Mouse (Mus musculus) heart, embryonic 13.5 days (tissue): ENCODE data around the gene Aass. TPM values are rescaled to one million over a fixed set of nuclear protein-coding genes. Genes with fewer than 3 reads are reported as not detected.
"Not testable (repeated sequence)": the region's sequence is repeated elsewhere in the genome, so short reads cannot be mapped to it uniquely, and the experiment has no call there.

Experiments
- ATAC-seq: fragments of 200-750 bp; cut with Nextera tagmentation; 2 replicates; pipeline ENCODE4 v1.8.0; 2017; ENCODE audit warnings: moderate TSS enrichment; ENCODE audit not compliant: insufficient number of reproducible peaks, low FRiP score, low TSS enrichment; ENCODE audit errors: extremely low read depth
- H3K27ac ChIP-seq: fragments of 300-500 bp; sonication (generic); replicated peaks from 2 replicates; pipeline ENCODE4 v1.5.1; 2015; ENCODE audit warnings: moderate library complexity, mild to moderate bottlenecking, inconsistent platforms
- H3K27me3 ChIP-seq: fragments of 300-500 bp; sonication (generic); replicated peaks from 2 replicates; pipeline ENCODE4 v1.6.1; 2015; ENCODE audit warnings: mild to moderate bottlenecking, inconsistent platforms
- H3K36me3 ChIP-seq: fragments of 300-500 bp; sonication (generic); 2 replicates; pipeline ENCODE4 v1.6.1; 2015; ENCODE audit warnings: mild to moderate bottlenecking, inconsistent platforms
- H3K4me1 ChIP-seq: fragments of 300-500 bp; sonication (generic); 2 replicates; pipeline ENCODE4 v1.6.1; 2015; ENCODE audit warnings: inconsistent platforms
- H3K4me2 ChIP-seq: fragments of 300-500 bp; sonication (generic); 2 replicates; pipeline ENCODE4 v1.6.1; 2015; ENCODE audit warnings: inconsistent platforms, mild to moderate bottlenecking, moderate library complexity
- H3K4me3 ChIP-seq: fragments of 300-500 bp; sonication (generic); 2 replicates; pipeline ENCODE4 v1.5.1; 2015; ENCODE audit warnings: moderate library complexity, mild to moderate bottlenecking, inconsistent platforms
- H3K9ac ChIP-seq: fragments of 300-500 bp; sonication (generic); 2 replicates; pipeline ENCODE4 v1.6.1; 2015; ENCODE audit warnings: inconsistent platforms, mild to moderate bottlenecking, moderate library complexity
- H3K9me3 ChIP-seq: fragments of 300-500 bp; sonication (generic); 2 replicates; pipeline ENCODE4 v1.6.1; 2016; ENCODE audit warnings: inconsistent platforms
- WGBS: fragments of 180-500 bp; shearing (Covaris S2); methylation state at CpG from one replicate; pipeline ENCODE4 v1.1.7; 2015; ENCODE audit warnings: mixed read lengths; 5-methylcytosine and 5-hydroxymethylcytosine counted together
- polyA plus RNA-seq: library from polyadenylated mRNA; unstranded; fragments of >200 nt; fragmentation: Nextera tagmentation; extraction: Ambion mirVana; gene quantifications from 2 replicates; pipeline ENCODE4 v1.2.1, GENCODE M21; 2015

The Aass gene
- 0.66 and 1.9 TPM in 2 replicates for polyA plus RNA-seq

DNA sequence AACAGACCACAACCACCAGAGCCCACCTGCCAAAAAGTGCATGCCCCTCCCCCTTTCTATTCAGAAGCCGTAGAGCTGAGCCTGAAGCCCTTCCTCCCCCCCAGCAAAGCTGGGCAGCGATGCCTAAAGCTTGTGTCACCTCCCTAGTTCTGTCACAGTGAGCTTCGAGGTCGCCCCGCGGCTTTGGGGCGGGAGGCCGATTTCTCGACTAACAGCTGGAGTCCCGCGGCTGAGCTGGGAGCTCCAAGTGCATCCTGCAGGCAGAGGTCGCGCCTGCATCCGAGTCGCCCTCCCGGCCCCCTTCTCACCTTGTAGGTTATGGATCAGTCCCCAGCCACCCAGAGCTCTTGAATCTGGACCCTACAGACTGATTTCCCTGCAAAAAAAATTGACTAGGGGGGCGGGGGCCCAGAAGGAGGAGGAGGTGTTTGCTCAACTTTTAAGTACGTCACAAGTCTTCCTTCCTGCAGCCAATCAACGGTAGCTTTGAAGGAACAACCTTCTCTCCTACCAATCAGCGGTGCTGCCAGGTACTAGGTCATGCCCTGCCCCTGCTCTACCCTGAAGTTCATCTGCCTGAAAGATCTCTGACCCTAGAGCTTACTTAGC, at the start of gene Aass:
Aass (minus strand) TSS at position 414 of the 609 bp plus-strand sequence.
- Histone ChIP-seq H3K4me1 (peaks cover 10% of the 10 kb centered on the region), H3K36me3 (no peaks in the 10 kb centered on the region), H3K27ac (no peak within 1 kb of the TSS), H3K9ac (peak within 1 kb of the TSS; percentile 72), H3K9me3 (no peaks in the 10 kb centered on the region), H3K4me2 (peak within 1 kb of the TSS; percentile 83), H3K27me3 (peaks cover 16% of the 10 kb centered on the region; the same call in 1 of the 2 replicates), H3K4me3 (peak within 1 kb of the TSS; percentile 55)
- WGBS: under 1% methylated on average over 20 of the region's 20 CpGs
- no peak for ATAC-seq

DNA sequence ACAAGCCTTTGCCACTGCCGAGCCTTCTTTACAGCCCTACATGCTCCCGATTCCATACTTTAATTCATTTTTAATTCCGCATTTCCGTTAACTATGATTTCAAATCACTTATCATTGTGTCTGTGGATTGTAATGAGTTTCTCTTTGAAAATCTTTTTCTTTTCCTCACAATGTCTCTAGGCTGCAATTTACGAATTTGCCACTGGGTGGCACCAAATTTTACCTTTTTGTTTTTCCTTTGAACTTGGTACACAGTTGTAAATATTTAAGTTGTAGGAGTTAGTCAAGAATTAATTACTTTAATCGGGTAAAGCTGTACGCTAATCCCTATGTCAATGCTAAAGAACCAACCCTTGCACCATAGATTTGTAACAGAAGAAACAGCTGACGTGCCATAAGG, 47.3 kb upstream of the Aass start:
- H3K36me3 ChIP-seq: no peaks in the 10 kb centered on the region
- no peaks in the 10 kb centered on the region for H3K9me3 ChIP-seq
- no peaks in the 10 kb centered on the region for H3K27me3 ChIP-seq
- no peak for ATAC-seq
- WGBS: 19% methylated on average over 8 of the region's 8 CpGs
- no peak overlapping the region for H3K9ac ChIP-seq
- no peak overlapping the region for H3K27ac ChIP-seq
- H3K4me2 ChIP-seq: peak overlapping the region; percentile 46
- H3K4me1 ChIP-seq: no peaks in the 10 kb centered on the region
- H3K4me3 ChIP-seq: 0 out of 2 replicates have a peak overlapping the region, but pooled peaks have one; percentile 23

DNA sequence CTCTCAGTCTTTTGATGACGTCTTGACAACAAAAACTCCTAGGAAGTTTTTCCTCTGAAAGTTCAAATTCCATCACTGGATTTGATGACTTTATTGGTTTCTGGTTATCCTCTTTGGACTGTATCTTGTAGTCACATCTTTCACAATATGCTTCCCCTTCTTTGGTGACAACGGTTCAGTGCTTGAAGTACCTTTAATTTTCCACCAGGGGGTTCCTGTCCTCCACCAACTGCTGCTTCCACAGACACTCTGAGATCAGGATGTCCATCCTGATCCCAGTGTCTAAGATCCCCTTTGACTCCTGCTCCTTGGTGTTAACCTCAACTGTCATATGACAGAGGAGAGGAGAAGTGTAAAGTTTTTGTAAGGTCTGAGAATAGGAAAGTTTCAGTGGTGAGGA, 31.0 kb upstream of the Aass start:
- H3K27ac ChIP-seq, H3K9me3 ChIP-seq, H3K27me3 ChIP-seq, H3K36me3 ChIP-seq, H3K4me3 ChIP-seq, H3K9ac ChIP-seq, H3K4me2 ChIP-seq, ATAC-seq, H3K4me1 ChIP-seq: not testable (repeated sequence)
- 34% methylated on average over 2 of the region's 2 CpGs for WGBS

DNA sequence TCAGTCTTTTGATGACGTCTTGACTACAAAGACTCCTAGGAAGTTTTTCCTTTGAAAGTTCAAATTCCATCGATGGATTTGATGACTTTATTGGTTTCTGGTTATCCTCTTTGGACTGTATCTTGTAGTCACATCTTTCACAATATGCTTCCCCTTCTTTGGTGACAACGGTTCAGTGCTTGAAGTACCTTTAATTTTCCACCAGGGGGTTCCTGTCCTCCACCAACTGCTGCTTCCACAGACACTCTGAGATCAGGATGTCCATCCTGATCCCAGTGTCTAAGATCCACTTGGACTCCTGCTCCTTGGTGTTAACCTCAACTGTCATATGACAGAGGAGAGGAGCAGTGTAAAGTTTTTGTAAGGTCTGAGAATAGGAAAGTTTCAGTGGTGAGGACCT, 23.6 kb upstream of the Aass start:
- not testable (repeated sequence) for H3K9ac ChIP-seq, H3K4me1 ChIP-seq, H3K9me3 ChIP-seq, ATAC-seq, H3K4me3 ChIP-seq, H3K27ac ChIP-seq, H3K4me2 ChIP-seq, H3K27me3 ChIP-seq, H3K36me3 ChIP-seq
- 57% methylated on average over 3 of the region's 3 CpGs for WGBS

DNA sequence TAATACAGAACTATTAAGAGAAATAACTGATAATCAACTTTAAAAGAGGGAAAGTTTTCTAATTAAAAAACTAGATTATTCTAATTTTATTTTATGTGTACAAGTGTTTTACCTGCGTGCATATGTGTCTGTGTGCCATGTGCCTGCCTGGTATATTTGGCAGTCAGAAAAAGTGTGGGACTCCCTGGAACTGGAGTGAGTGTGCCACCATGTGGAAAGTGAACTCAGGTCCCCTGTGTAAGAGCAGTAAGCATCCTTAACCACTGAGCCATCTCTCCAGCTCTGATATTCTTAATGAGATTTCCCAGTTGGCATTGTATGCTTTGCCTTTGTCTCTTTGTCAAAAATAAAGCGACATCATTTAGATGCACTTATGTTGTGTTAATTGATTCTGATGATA, 20.3 kb upstream of the Aass start:
- ATAC-seq: no peak
- Histone ChIP-seq H3K36me3 (no peaks in the 10 kb centered on the region), H3K9me3 (no peaks in the 10 kb centered on the region), H3K27me3 (no peaks in the 10 kb centered on the region), H3K9ac (no peak overlapping the region), H3K27ac (no peak overlapping the region), H3K4me2 (no peak overlapping the region), H3K4me1 (no peaks in the 10 kb centered on the region), H3K4me3 (no peak overlapping the region)
- 83% methylated on average over 2 of the region's 2 CpGs for WGBS

DNA sequence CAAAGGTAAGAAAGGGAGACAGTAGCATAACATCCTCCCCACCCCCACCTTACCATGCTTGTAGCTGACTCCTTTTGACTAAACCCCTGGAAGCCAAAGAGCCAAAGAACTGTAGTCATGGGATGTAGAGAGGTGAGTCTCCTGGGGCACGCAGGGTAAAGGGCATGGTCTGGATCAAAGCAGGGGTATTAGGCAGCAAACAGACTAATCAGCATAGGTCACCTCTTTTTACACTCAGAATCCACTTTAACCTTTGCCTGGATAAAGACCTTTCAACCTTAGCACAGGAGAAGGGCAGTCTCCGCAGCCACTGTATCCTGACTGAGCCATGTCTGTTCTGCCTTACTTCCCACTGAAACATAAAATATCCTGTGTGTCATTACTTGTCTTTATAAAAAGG, 14.4 kb upstream of the Aass start:
- H3K36me3 ChIP-seq: no peaks in the 10 kb centered on the region
- H3K4me1 ChIP-seq: peaks cover 8% of the 10 kb centered on the region; the same call in 1 of the 2 replicates
- H3K9me3 ChIP-seq: no peaks in the 10 kb centered on the region
- H3K4me2 ChIP-seq: no peak overlapping the region
- 66% methylated on average over 2 of the region's 2 CpGs for WGBS
- H3K27me3 ChIP-seq: no peaks in the 10 kb centered on the region
- ATAC-seq: no peak
- H3K4me3 ChIP-seq: no peak overlapping the region
- no peak overlapping the region for H3K27ac ChIP-seq
- H3K9ac ChIP-seq: no peak overlapping the region

DNA sequence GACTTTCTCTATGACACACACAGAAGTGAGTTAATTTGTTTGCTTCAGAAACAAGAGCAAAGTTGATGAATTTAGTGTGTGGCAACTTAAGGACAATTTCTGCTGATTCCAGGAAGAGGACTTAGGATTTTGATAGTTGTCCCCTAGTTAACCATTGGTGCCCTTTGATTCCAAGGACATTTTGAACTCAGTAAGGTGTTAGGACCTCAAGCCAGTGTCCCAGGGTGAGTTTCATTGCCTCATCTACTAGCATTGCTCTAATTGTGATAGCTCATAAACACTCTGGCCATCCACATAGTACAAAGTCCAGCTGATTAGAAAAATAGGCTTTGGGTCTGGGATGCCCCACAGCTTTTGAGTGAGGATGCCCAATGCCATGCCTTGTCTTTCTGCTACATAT, 11.2 kb upstream of the Aass start:
- no peaks in the 10 kb centered on the region for H3K27me3 ChIP-seq
- no peak overlapping the region for H3K27ac ChIP-seq
- H3K9ac ChIP-seq: no peak overlapping the region
- H3K4me3 ChIP-seq: no peak overlapping the region
- H3K9me3 ChIP-seq: no peaks in the 10 kb centered on the region
- no peaks in the 10 kb centered on the region for H3K36me3 ChIP-seq
- H3K4me1 ChIP-seq: peaks cover 8% of the 10 kb centered on the region; the same call in 1 of the 2 replicates
- no peak overlapping the region for H3K4me2 ChIP-seq
- no peak for ATAC-seq

DNA sequence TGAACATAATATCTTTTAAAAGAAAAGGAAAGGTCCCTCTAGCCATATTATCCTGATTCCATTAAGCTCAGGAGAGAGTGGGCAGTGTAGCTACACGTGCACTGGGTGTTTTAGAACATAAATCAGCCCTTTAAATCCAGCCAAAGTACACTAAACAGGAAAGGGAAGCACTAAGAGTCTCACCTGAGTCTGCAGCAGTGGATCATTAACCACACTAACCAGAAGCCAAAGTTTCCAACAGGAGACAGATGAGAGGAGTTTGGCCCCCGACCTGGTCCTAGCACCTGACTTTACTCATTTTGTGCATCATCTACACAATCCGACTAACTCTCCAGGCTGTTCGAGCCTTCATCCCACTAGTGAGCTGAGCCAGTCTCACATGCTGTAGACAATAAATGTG, 1.8 kb downstream of the Aass start:
- no peak overlapping the region for H3K27ac ChIP-seq
- H3K4me3 ChIP-seq: no peak overlapping the region
- ATAC-seq: no peak
- H3K27me3 ChIP-seq: peaks cover 16% of the 10 kb centered on the region; the same call in 1 of the 2 replicates
- no peak overlapping the region for H3K4me2 ChIP-seq
- H3K9ac ChIP-seq: no peak overlapping the region
- 70% methylated on average over 4 of the region's 4 CpGs for WGBS
- H3K9me3 ChIP-seq: no peaks in the 10 kb centered on the region
- H3K4me1 ChIP-seq: peaks cover 10% of the 10 kb centered on the region
- H3K36me3 ChIP-seq: no peaks in the 10 kb centered on the region

DNA sequence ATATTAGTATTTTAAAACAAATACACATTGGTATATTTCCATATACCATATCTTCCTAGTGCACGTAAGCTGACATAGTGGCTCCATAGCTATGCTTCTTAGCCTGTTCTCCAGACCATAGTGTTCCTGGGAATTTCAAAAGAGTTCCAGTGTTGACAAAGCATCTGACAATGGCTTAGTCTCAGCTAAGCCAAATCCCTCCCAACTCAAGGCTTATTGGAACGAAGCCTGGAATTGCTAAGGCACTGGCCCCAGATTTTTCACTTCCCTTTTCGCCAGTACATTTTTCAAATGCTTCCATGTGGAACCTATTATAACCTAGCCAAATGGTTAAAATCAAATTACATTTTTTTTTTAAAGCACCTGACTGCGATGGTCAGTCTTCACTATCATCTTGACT, 3.6 kb downstream of the Aass start:
- H3K9ac ChIP-seq: no peak overlapping the region
- H3K27me3 ChIP-seq: peaks cover 16% of the 10 kb centered on the region; the same call in 1 of the 2 replicates
- H3K4me2 ChIP-seq: no peak overlapping the region
- WGBS: 70% methylated on average over 4 of the region's 4 CpGs
- H3K36me3 ChIP-seq: no peaks in the 10 kb centered on the region
- no peak for ATAC-seq
- H3K9me3 ChIP-seq: no peaks in the 10 kb centered on the region
- no peak overlapping the region for H3K4me3 ChIP-seq
- no peak overlapping the region for H3K27ac ChIP-seq
- peaks cover 10% of the 10 kb centered on the region for H3K4me1 ChIP-seq

DNA sequence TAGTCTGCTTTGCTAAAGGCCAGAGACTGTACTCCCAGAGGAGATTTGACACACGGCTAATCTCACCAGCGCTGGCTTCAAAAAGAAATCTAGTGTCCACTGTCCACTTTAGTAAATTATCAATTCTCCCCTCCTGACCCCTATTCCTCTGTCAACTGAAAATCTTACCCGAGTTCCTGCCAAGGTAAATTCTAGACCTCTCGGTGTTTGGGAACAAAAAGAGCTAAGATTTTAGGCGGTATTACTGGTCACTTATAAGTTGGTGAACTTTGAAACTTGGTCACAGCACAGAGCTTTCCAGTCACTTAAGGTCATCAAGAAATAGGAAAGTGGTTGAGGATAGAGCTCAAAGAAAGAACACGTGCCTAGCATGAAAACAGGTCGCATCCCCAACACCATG, 6.1 kb downstream of the Aass start:
- H3K27me3 ChIP-seq: peaks cover 9% of the 10 kb centered on the region; the same call in 1 of the 2 replicates
- no peaks in the 10 kb centered on the region for H3K4me1 ChIP-seq
- ATAC-seq: no peak
- H3K27ac ChIP-seq: no peak overlapping the region
- H3K36me3 ChIP-seq: no peaks in the 10 kb centered on the region
- no peaks in the 10 kb centered on the region for H3K9me3 ChIP-seq
- H3K9ac ChIP-seq: no peak overlapping the region
- H3K4me2 ChIP-seq: no peak overlapping the region
- H3K4me3 ChIP-seq: no peak overlapping the region
- WGBS: 66% methylated on average over 7 of the region's 7 CpGs

DNA sequence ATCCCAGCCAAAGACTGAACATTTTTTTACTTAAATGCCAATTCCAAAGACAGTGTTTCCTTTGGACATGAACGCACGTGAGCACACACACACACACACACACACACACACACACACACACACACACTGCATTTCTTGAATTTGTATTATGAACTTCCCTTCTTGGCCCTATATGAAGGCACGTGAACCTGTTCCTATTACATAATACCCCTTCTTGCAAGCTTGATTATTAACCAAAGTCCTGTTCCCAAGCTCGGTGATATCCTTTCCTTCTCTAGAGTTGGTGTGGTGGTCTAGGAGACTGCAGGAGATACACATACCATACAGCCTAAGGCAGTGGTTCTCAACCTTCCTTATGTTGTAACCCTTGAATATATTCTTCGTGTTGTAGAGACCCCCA, 7.0 kb downstream of the Aass start:
- 83% methylated on average over 5 of the region's 5 CpGs for WGBS
- no peaks in the 10 kb centered on the region for H3K36me3 ChIP-seq
- ATAC-seq: no peak
- H3K4me2 ChIP-seq: no peak overlapping the region
- H3K4me3 ChIP-seq: no peak overlapping the region
- H3K9me3 ChIP-seq: no peaks in the 10 kb centered on the region
- H3K27me3 ChIP-seq: peaks cover 1% of the 10 kb centered on the region; the same call in 1 of the 2 replicates
- H3K9ac ChIP-seq: no peak overlapping the region
- no peaks in the 10 kb centered on the region for H3K4me1 ChIP-seq
- H3K27ac ChIP-seq: no peak overlapping the region

DNA sequence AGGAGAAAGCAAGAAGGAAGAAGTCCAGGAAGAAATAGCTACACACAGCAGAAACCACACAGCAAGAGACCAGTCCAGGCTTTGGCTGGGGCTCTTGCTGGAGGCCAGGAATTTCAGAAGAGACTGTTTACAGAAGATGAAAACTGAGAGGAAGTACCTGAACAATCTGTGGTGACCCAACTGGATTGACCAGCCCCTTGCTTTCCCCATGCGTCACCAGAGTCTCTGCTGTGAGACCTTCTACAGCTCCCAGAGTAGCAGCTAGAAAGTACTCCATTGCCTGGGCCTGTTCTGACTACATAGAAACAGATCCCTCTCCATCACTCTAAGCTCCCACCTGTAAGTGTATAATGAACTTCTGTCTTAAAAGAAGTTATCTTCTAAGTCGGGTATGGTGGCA, 8.0 kb downstream of the Aass start:
- H3K27ac ChIP-seq: no peak overlapping the region
- H3K4me3 ChIP-seq: no peak overlapping the region
- no peak overlapping the region for H3K4me2 ChIP-seq
- WGBS: 64% methylated on average over 2 of the region's 2 CpGs
- H3K36me3 ChIP-seq: no peaks in the 10 kb centered on the region
- no peaks in the 10 kb centered on the region for H3K9me3 ChIP-seq
- H3K4me1 ChIP-seq: no peaks in the 10 kb centered on the region
- no peak for ATAC-seq
- no peaks in the 10 kb centered on the region for H3K27me3 ChIP-seq
- no peak overlapping the region for H3K9ac ChIP-seq
